Comparison of ENCODE assay signal across 22 mouse cellular contexts in genomic region chr11:70039631-70040030, GRCm38 (mm10). TPM values are rescaled to one million over a fixed set of nuclear protein-coding genes. Genes with fewer than 3 reads are reported as not detected.
DNase-seq lines count a peak whose midpoint lies in the region; ATAC-seq lines count a peak whose summit lies in the region.
"Had no signal": no experiment of that assay in that cellular context is flagged by ENCODE, and none has a peak within 500 bp of the region (broad histone marks: within the 10 kb centered on the region; RNA-seq: fewer than 3 reads in every experiment).

No protein-coding gene starts in this region.

- H3K4me3 ChIP-seq in lung, embryonic 16.5 days (ENCODE audit: low read length): no peak overlapping the region
- H3K4me3 ChIP-seq: embryonic facial prominence, embryonic 10.5 days; embryonic facial prominence, embryonic 12.5 days; forebrain, embryonic 13.5 days; forebrain, embryonic 15.5 days had no signal

- H3K4me2 ChIP-seq in lung, embryonic 16.5 days (ENCODE audit: low read depth, low read length): no peak overlapping the region
- H3K4me2 ChIP-seq: embryonic facial prominence, embryonic 12.5 days; forebrain, embryonic 13.5 days; forebrain, embryonic 15.5 days had no signal

- no peaks in the 10 kb centered on the region for H3K4me1 ChIP-seq in lung, embryonic 16.5 days (replicated peaks; ENCODE audit: control insufficient read depth, insufficient read depth, low read length)
- H3K4me1 ChIP-seq: embryonic facial prominence, embryonic 12.5 days; forebrain, embryonic 15.5 days had no signal

- 0 out of 2 replicates have a peak, but pooled peaks have one; percentile 5 for ATAC-seq in lung, embryonic 16.5 days (ENCODE audit: low read depth)
- ATAC-seq: activated CD4-positive, CD25-positive, alpha-beta regulatory T cell, adult 4 months; CD4-positive, CD25-positive, alpha-beta regulatory T cell, adult 4 months; forebrain, embryonic 13.5 days; forebrain, embryonic 15.5 days; forebrain, postnatal 0 days; Patski had no signal

- no peak overlapping the region for H3K27ac ChIP-seq in lung, embryonic 16.5 days (ENCODE audit: low read length)
- H3K27ac ChIP-seq: embryonic facial prominence, embryonic 10.5 days; embryonic facial prominence, embryonic 12.5 days; forebrain, embryonic 13.5 days; forebrain, embryonic 15.5 days had no signal

- peak; percentile 25 for DNase-seq in cerebellum, adult 11-12 months
- no peak for DNase-seq in cerebellum, adult 8-10 months
- peak; percentile 7 to 9 for DNase-seq in frontal cortex, postnatal 10 days (ENCODE audit: low spot score in 2 of 2)
- DNase-seq in frontal cortex, postnatal 25 days (ENCODE audit: low spot score in 2 of 2): no peak
- DNase-seq in lung, postnatal 14 days: no peak
- DNase-seq: adrenal gland, adult 8-10 months; adrenal gland, postnatal 14 days; adrenal gland, postnatal 36 days; B cell, adult 2 months; cerebellum, adult 18-20 months; cerebellum, adult 9-10 months; forebrain, postnatal 0 days had no signal

- WGBS in lung, embryonic 16.5 days: 92% methylated on average over 10 of the region's 10 CpGs

- H3K9me3 ChIP-seq in lung, embryonic 16.5 days (ENCODE audit: control insufficient read depth, low read length): no peaks in the 10 kb centered on the region
- H3K9me3 ChIP-seq: embryonic facial prominence, embryonic 10.5 days; embryonic facial prominence, embryonic 12.5 days; forebrain, embryonic 13.5 days; forebrain, embryonic 15.5 days; G1E had no signal

- no peak overlapping the region for H3K9ac ChIP-seq in lung, embryonic 16.5 days (ENCODE audit: low read length)
- H3K9ac ChIP-seq: embryonic facial prominence, embryonic 12.5 days; forebrain, embryonic 13.5 days; forebrain, embryonic 15.5 days; forebrain, postnatal 0 days had no signal

- no peaks in the 10 kb centered on the region for H3K27me3 ChIP-seq in lung, embryonic 16.5 days (ENCODE audit: control insufficient read depth, insufficient read depth, low read depth, low read length)
- H3K27me3 ChIP-seq: CH12.LX; embryonic facial prominence, embryonic 12.5 days; forebrain, embryonic 13.5 days; forebrain, embryonic 15.5 days; Patski had no signal

- H3K36me3 ChIP-seq in lung, embryonic 16.5 days (ENCODE audit: control insufficient read depth, insufficient read depth, low read length): peaks cover 15% of the 10 kb centered on the region
- H3K36me3 ChIP-seq: G1E had no signal

RNA-seq across cellular contexts. Expression of gene Asgr1, which starts 14.3 kb away (rescaled TPM):
- 0.18 TPM in 1 of 2 replicates, not detected in the other for polyA plus RNA-seq in lung, embryonic 16.5 days (2015; fragmentation: Nextera tagmentation; extraction: Ambion mirVana)
- polyA plus RNA-seq: activated CD4-positive, CD25-positive, alpha-beta regulatory T cell, adult 4 months; CD4-positive, CD25-positive, alpha-beta regulatory T cell, adult 4 months; G1E; Patski had no signal

RNA-seq across cellular contexts. Expression of gene Dlg4, which starts 22.9 kb away (rescaled TPM):
- polyA plus RNA-seq in lung, embryonic 16.5 days (2015; fragmentation: Nextera tagmentation; extraction: Ambion mirVana): 5.5 and 7.9 TPM in 2 replicates

RNA-seq across cellular contexts. Expression of gene Acadvl, which starts 24.4 kb away (rescaled TPM):
- 90.0 and 92.0 TPM in 2 replicates for polyA plus RNA-seq in lung, embryonic 16.5 days (2015; fragmentation: Nextera tagmentation; extraction: Ambion mirVana)

RNA-seq across cellular contexts. Expression of gene Dvl2, which starts 39.2 kb away (rescaled TPM):
- 30.1 and 30.7 TPM in 2 replicates for polyA plus RNA-seq in lung, embryonic 16.5 days (2015; fragmentation: Nextera tagmentation; extraction: Ambion mirVana)

RNA-seq across cellular contexts. Expression of gene Phf23, which starts 44.1 kb away (rescaled TPM):
- 58.1 and 59.5 TPM in 2 replicates for polyA plus RNA-seq in lung, embryonic 16.5 days (2015; fragmentation: Nextera tagmentation; extraction: Ambion mirVana)

Comparison
In these comparisons a context has a peak if more than half of its experiments do, and no peak if none do; other contexts are left out.
1. DNase-seq: peak in cerebellum, adult 11-12 months (single experiment) and frontal cortex, postnatal 10 days (2 of 2); none in cerebellum, adult 8-10 months (single experiment), frontal cortex, postnatal 25 days (0 of 2) and lung, postnatal 14 days (single experiment).